Mouse (Mus musculus): ENCODE measurements around the gene Pex11a. TPM values are rescaled to one million over a fixed set of nuclear protein-coding genes. Genes with fewer than 3 reads are reported as not detected.

Pex11a gene
- polyA plus RNA-seq, 1 experiment from 2014 or later: 8.0 TPM

DNA sequence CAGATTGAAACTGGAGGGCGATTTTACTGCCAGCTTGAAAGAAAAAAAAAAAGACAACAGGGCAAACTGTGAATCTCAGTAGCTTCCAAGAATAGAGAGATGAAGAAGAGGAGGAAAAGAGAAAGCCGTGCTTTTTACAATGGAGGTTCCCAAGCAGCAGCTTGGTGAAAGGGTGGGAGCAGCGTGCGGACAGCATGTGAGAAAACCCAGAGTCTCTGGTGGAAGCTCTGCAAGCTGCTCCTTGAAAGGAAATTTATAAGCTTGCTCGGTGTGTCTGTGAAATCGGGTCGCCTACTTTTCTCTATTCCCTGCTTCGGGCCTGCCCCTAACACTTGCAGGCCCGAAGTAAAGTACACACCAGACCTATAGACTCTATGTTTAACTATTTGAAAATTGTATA lies 1.1 kb upstream of the Pex11a start:
- Histone ChIP-seq H3K9me3 (ENCODE audit: control insufficient read depth, low read length) (no peaks in the 10 kb centered on the region), H3K27me3 (ENCODE audit: control insufficient read depth, insufficient read depth, low read length) (no peaks in the 10 kb centered on the region; the same call in 1 of the 2 replicates), H3K27ac (ENCODE audit: low read depth, low read length) (no peak overlapping the region), H3K36me3 (ENCODE audit: control insufficient read depth, insufficient read depth, low read length) (no peaks in the 10 kb centered on the region), H3K9ac (ENCODE audit: low read depth, low read length) (no peak overlapping the region), H3K4me2 (replicated peaks; ENCODE audit: low read depth, low read length) (no peak overlapping the region), H3K4me1 (ENCODE audit: control insufficient read depth, insufficient read depth, low read length) (no peaks in the 10 kb centered on the region), H3K4me3 (ENCODE audit: low read length) (no peak overlapping the region)
- ATAC-seq (ENCODE audit: low FRiP score, low TSS enrichment): no peak
- WGBS: 93% methylated on average over 9 of the region's 9 CpGs

GRCm38 (mm10) chr7:79742277-79742658 lies 663 bp downstream of the Pex11a start:
- WGBS: 21% methylated on average over 11 of the region's 11 CpGs
- Histone ChIP-seq H3K4me3 (ENCODE audit: low read length) (peak overlapping the region; percentile 78), H3K4me2 (replicated peaks; ENCODE audit: low read depth, low read length) (peak overlapping the region; percentile 97), H3K9me3 (ENCODE audit: control insufficient read depth, low read length) (no peaks in the 10 kb centered on the region), H3K27ac (ENCODE audit: low read depth, low read length) (no peak overlapping the region), H3K36me3 (ENCODE audit: control insufficient read depth, insufficient read depth, low read length) (peaks cover 3% of the 10 kb centered on the region; the same call in 1 of the 2 replicates), H3K4me1 (ENCODE audit: control insufficient read depth, insufficient read depth, low read length) (no peaks in the 10 kb centered on the region), H3K27me3 (ENCODE audit: control insufficient read depth, insufficient read depth, low read length) (no peaks in the 10 kb centered on the region), H3K9ac (ENCODE audit: low read depth, low read length) (peak overlapping the region; percentile 68)
- no peak for ATAC-seq (ENCODE audit: low FRiP score, low TSS enrichment)

DNA sequence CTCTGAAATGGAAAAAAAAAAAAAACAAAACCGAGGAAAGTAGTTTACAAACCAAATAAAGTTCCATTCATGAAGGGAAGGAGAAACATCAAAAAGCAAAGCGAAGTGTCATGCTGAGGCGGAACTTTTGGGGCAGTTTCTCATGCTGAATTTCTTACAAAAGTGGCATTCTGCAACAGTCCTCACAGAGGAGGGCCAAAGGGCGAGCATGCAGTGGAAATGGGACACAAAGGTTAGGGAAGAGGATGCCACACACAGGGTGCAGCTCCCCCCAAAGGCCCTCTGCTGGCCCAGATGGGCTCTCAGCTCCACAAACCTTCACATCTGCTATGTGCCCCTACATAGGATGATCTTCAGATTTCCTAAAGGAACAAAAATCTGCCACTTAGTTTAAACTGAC lies 2.7 kb downstream of the Pex11a start:
- Histone ChIP-seq H3K4me1 (ENCODE audit: control insufficient read depth, insufficient read depth, low read length) (no peaks in the 10 kb centered on the region), H3K9me3 (ENCODE audit: control insufficient read depth, low read length) (no peaks in the 10 kb centered on the region), H3K4me2 (replicated peaks; ENCODE audit: low read depth, low read length) (no peak overlapping the region), H3K9ac (ENCODE audit: low read depth, low read length) (no peak overlapping the region), H3K36me3 (ENCODE audit: control insufficient read depth, insufficient read depth, low read length) (peaks cover 4% of the 10 kb centered on the region; the same call in 1 of the 2 replicates), H3K4me3 (ENCODE audit: low read length) (no peak overlapping the region), H3K27ac (ENCODE audit: low read depth, low read length) (no peak overlapping the region), H3K27me3 (ENCODE audit: control insufficient read depth, insufficient read depth, low read length) (no peaks in the 10 kb centered on the region)
- ATAC-seq (ENCODE audit: low FRiP score, low TSS enrichment): no peak
- 77% methylated on average over 4 of the region's 4 CpGs for WGBS

DNA sequence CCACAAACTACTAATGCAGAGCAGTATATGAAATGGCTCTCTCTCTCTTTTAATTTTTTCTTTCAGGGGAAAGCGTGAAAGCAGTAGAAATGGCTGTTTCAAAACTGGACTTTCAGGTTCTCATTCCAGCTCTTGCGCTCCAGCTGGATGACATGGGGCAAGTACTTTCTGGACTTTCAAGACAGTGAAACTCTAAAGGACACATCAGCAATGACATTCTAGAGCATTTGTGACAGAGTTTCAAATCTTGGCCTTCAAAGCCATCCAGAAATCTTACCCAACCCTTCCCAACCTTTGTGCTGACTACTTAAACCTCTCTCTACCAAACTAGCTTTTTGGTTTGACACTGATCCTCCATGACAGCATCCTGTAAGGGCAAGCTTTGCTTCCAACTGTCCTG lies 4.0 kb downstream of the Pex11a start:
- Histone ChIP-seq H3K9ac (ENCODE audit: low read depth, low read length) (no peak overlapping the region), H3K27me3 (ENCODE audit: control insufficient read depth, insufficient read depth, low read length) (no peaks in the 10 kb centered on the region), H3K4me1 (ENCODE audit: control insufficient read depth, insufficient read depth, low read length) (no peaks in the 10 kb centered on the region), H3K4me3 (ENCODE audit: low read length) (no peak overlapping the region), H3K9me3 (ENCODE audit: control insufficient read depth, low read length) (no peaks in the 10 kb centered on the region), H3K4me2 (replicated peaks; ENCODE audit: low read depth, low read length) (no peak overlapping the region), H3K27ac (ENCODE audit: low read depth, low read length) (no peak overlapping the region), H3K36me3 (ENCODE audit: control insufficient read depth, insufficient read depth, low read length) (peaks cover 4% of the 10 kb centered on the region; the same call in 1 of the 2 replicates)
- ATAC-seq (ENCODE audit: low FRiP score, low TSS enrichment): no peak
- 86% methylated on average over 2 of the region's 2 CpGs for WGBS

DNA sequence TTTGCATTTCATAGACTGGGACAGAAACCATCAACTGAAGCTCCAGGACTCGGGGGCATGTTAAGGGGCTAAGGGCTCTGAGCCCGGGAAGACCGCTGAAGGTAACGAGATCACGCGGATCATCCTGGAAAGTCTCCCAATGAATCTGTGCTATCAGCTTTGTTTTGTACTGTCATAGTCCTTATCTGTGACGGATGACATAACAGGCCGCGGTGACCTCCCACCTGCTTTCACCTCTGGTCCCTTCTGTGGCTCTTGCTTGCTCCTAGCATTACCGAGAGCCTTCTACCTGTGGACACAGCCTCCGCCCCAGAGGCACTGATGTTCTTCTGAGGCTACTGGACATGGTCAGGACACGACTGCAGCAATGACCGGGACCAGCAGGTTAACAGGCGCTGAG lies 6.4 kb downstream of the Pex11a start:
- 88% methylated on average over 14 of the region's 14 CpGs for WGBS
- Histone ChIP-seq H3K9ac (ENCODE audit: low read depth, low read length) (no peak overlapping the region), H3K36me3 (ENCODE audit: control insufficient read depth, insufficient read depth, low read length) (peaks cover 4% of the 10 kb centered on the region; the same call in 1 of the 2 replicates), H3K4me2 (replicated peaks; ENCODE audit: low read depth, low read length) (no peak overlapping the region), H3K27me3 (ENCODE audit: control insufficient read depth, insufficient read depth, low read length) (no peaks in the 10 kb centered on the region), H3K27ac (ENCODE audit: low read depth, low read length) (no peak overlapping the region), H3K4me1 (ENCODE audit: control insufficient read depth, insufficient read depth, low read length) (no peaks in the 10 kb centered on the region), H3K4me3 (ENCODE audit: low read length) (no peak overlapping the region), H3K9me3 (ENCODE audit: control insufficient read depth, low read length) (no peaks in the 10 kb centered on the region)
- ATAC-seq (ENCODE audit: low FRiP score, low TSS enrichment): no peak

DNA sequence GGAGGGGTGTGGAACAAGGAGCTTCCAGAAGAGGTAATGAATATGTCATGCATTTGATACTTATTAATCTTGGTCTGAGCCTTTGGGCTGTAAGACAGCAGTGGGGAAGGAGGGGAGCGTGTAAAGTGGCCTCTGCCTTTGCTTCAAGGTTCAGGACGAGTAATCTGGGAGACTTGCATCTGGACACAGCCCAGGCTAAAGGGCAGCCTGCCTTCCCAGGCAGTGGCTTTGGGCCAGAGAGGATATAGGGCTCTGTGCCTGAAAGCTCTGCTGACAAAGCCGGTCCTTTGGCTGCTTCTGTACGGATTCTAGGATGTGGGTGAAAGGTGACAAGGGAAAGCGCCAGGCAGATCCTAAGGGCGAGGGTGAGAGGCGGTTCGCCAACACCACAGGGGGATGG lies 8.4 kb downstream of the Pex11a start:
- Histone ChIP-seq H3K9me3 (ENCODE audit: control insufficient read depth, low read length) (no peaks in the 10 kb centered on the region), H3K4me3 (ENCODE audit: low read length) (no peak overlapping the region), H3K27ac (ENCODE audit: low read depth, low read length) (no peak overlapping the region), H3K27me3 (ENCODE audit: control insufficient read depth, insufficient read depth, low read length) (no peaks in the 10 kb centered on the region), H3K9ac (ENCODE audit: low read depth, low read length) (no peak overlapping the region), H3K4me1 (ENCODE audit: control insufficient read depth, insufficient read depth, low read length) (no peaks in the 10 kb centered on the region), H3K4me2 (replicated peaks; ENCODE audit: low read depth, low read length) (no peak overlapping the region), H3K36me3 (ENCODE audit: control insufficient read depth, insufficient read depth, low read length) (peaks cover 4% of the 10 kb centered on the region; the same call in 1 of the 2 replicates)
- WGBS: 79% methylated on average over 8 of the region's 8 CpGs
- no peak for ATAC-seq (ENCODE audit: low FRiP score, low TSS enrichment)

DNA sequence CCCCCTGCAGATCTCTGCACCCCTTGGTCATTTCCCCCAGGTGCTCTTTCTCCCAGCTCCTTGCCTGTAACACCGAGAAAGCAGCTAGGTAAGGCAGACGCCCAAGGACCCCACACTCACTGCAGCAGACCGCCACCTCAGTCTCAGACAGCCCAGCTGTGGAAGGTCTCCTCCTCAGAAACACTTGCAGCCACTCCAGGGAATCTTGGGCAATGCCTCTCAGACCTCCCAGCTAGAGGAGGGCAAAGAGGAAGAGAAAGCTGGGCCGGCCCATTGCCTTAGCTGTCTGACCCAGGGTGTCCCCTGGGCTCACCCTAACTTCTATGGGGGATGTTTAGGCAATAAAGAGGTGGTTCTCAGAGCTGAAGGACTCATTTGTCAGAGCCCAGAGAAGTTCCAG lies 10.3 kb downstream of the Pex11a start, which contains the start of gene Plin1:
Gene Plin1, minus strand, starts transcription at position 282 of the 400 bp plus-strand sequence.
- Histone ChIP-seq H3K4me2 (replicated peaks; ENCODE audit: low read depth, low read length) (no peak within 1 kb of the TSS), H3K4me1 (ENCODE audit: control insufficient read depth, insufficient read depth, low read length) (no peaks in the 10 kb centered on the region), H3K27ac (ENCODE audit: low read depth, low read length) (no peak within 1 kb of the TSS), H3K27me3 (ENCODE audit: control insufficient read depth, insufficient read depth, low read length) (no peaks in the 10 kb centered on the region), H3K4me3 (ENCODE audit: low read length) (no peak within 1 kb of the TSS), H3K9ac (ENCODE audit: low read depth, low read length) (no peak within 1 kb of the TSS), H3K9me3 (ENCODE audit: control insufficient read depth, low read length) (no peaks in the 10 kb centered on the region), H3K36me3 (ENCODE audit: control insufficient read depth, insufficient read depth, low read length) (peaks cover 4% of the 10 kb centered on the region; the same call in 1 of the 2 replicates)
- WGBS: 58% methylated on average over 4 of the region's 4 CpGs
- no peak for ATAC-seq (ENCODE audit: low FRiP score, low TSS enrichment)

- Histone ChIP-seq H3K27me3 (ENCODE audit: control insufficient read depth, insufficient read depth, low read length) (no peaks in the 10 kb centered on the region), H3K4me3 (ENCODE audit: low read length) (no peak overlapping the region), H3K36me3 (ENCODE audit: control insufficient read depth, insufficient read depth, low read length) (no peaks in the 10 kb centered on the region), H3K9me3 (ENCODE audit: control insufficient read depth, low read length) (no peaks in the 10 kb centered on the region), H3K9ac (ENCODE audit: low read depth, low read length) (no peak overlapping the region), H3K4me2 (replicated peaks; ENCODE audit: low read depth, low read length) (no peak overlapping the region), H3K4me1 (ENCODE audit: control insufficient read depth, insufficient read depth, low read length) (no peaks in the 10 kb centered on the region), H3K27ac (ENCODE audit: low read depth, low read length) (no peak overlapping the region)
- WGBS: 86% methylated on average over 13 of the region's 13 CpGs
- ATAC-seq (ENCODE audit: low FRiP score, low TSS enrichment): no peak
Observed at GRCm38 (mm10) chr7:79731438-79731837, 11.5 kb downstream of the Pex11a start.

- ATAC-seq (ENCODE audit: low FRiP score, low TSS enrichment): no peak
- H3K27ac ChIP-seq (ENCODE audit: low read depth, low read length): no peak overlapping the region
- H3K36me3 ChIP-seq (ENCODE audit: control insufficient read depth, insufficient read depth, low read length): no peaks in the 10 kb centered on the region
- no peak overlapping the region for H3K9ac ChIP-seq (ENCODE audit: low read depth, low read length)
- no peaks in the 10 kb centered on the region for H3K27me3 ChIP-seq (ENCODE audit: control insufficient read depth, insufficient read depth, low read length)
- no peaks in the 10 kb centered on the region for H3K9me3 ChIP-seq (ENCODE audit: control insufficient read depth, low read length)
- H3K4me3 ChIP-seq (ENCODE audit: low read length): no peak overlapping the region
- WGBS: 69% methylated on average over 11 of the region's 11 CpGs
- H3K4me1 ChIP-seq (ENCODE audit: control insufficient read depth, insufficient read depth, low read length): no peaks in the 10 kb centered on the region
- no peak overlapping the region for H3K4me2 ChIP-seq (replicated peaks; ENCODE audit: low read depth, low read length)
Observed at GRCm38 (mm10) chr7:79729743-79730370, 13.1 kb downstream of the Pex11a start.

Data from kidney, embryonic 14.5 days (tissue).